Mouse (Mus musculus) heart, postnatal 0 days (tissue): ENCODE results near the gene Tmem56. TPM values are rescaled to one million over a fixed set of nuclear protein-coding genes. Genes with fewer than 3 reads are reported as not detected.

Experiments used
- ATAC-seq: fragments of 200-750 bp; cut with Nextera tagmentation; 2 replicates; pipeline ENCODE4 v1.8.0; 2017; ENCODE audit warnings: low read depth, moderate number of reproducible peaks, moderate library complexity; ENCODE audit not compliant: insufficient read depth
- DNase-seq: peaks from one replicate; pipeline ENCODE4 v3.0.0-alpha.2; 2016; ENCODE audit warnings: low spot score
- H3K27ac ChIP-seq: fragments of 300-500 bp; sonication (generic); 2 replicates; pipeline ENCODE4 v1.5.1; 2014; ENCODE audit warnings: low read depth, mild to moderate bottlenecking
- H3K27me3 ChIP-seq: fragments of 300-500 bp; sonication (generic); 2 replicates; pipeline ENCODE4 v1.6.1; 2014; ENCODE audit warnings: low read length, mixed read lengths; ENCODE audit not compliant: control insufficient read depth, insufficient read depth
- H3K36me3 ChIP-seq: fragments of 300-500 bp; sonication (generic); replicated peaks from 2 replicates; pipeline ENCODE4 v1.6.1; 2014; ENCODE audit warnings: low read length, mixed read lengths; ENCODE audit not compliant: control insufficient read depth, insufficient read depth
- H3K4me1 ChIP-seq: fragments of 300-500 bp; sonication (generic); 2 replicates; pipeline ENCODE4 v1.6.1; 2014; ENCODE audit warnings: antibody characterized with exemption; ENCODE audit not compliant: control insufficient read depth, insufficient read depth
- H3K4me2 ChIP-seq: fragments of 300-500 bp; sonication (generic); 2 replicates; pipeline ENCODE4 v1.6.1; 2014; ENCODE audit warnings: low read depth, mild to moderate bottlenecking, low read length, moderate library complexity
- H3K4me3 ChIP-seq: fragments of 300-500 bp; sonication (generic); 2 replicates; pipeline ENCODE4 v1.5.1; 2014; ENCODE audit warnings: low read depth, low read length
- H3K9ac ChIP-seq: fragments of 300-500 bp; sonication (generic); replicated peaks from 2 replicates; pipeline ENCODE4 v1.6.1; 2014; ENCODE audit warnings: low read depth, low read length, mixed read lengths
- H3K9me3 ChIP-seq: fragments of 300-500 bp; sonication (generic); replicated peaks from 2 replicates; pipeline ENCODE4 v1.6.1; 2016; ENCODE audit warnings: low read length; ENCODE audit not compliant: control insufficient read depth
- CTCF ChIP-seq: IDR thresholded peaks from 2 replicates; pipeline ENCODE4 v1.5.1; 2016; ENCODE audit warnings: antibody characterized with exemption, control low read depth, low read depth
- EP300 ChIP-seq: IDR thresholded peaks from 2 replicates; pipeline ENCODE4 v1.6.1; 2016; ENCODE audit warnings: antibody characterized with exemption, low read depth
- WGBS: fragments of 180-500 bp; shearing (Covaris S2); extraction: QIAGEN DNeasy Blood & Tissue Kit; methylation state at CpG from one replicate; pipeline ENCODE4 v1.1.7; 2014; 5-methylcytosine and 5-hydroxymethylcytosine counted together
- polyA plus RNA-seq: library from polyadenylated mRNA; unstranded; fragments of >200 nt; fragmentation: Nextera tagmentation; extraction: Ambion mirVana; gene quantifications from 2 replicates; pipeline ENCODE4 v1.2.1, GENCODE M21; 2015
- total RNA-seq: library from RNA; depleted of rRNA; stranded (reverse); fragments of >200 nt; gene quantifications from 2 replicates; pipeline ENCODE4 v1.2.3, GENCODE M21; 2014; ENCODE audit warnings: low replicate concordance

Gene Tmem56
- total and polyA plus RNA-seq, 2 experiments from 2014 or later, result 0.36 to 4.4 TPM

GRCm38 (mm10) chr3:121319906-121320305 lies 37.0 kb upstream of the Tmem56 start:
- H3K4me1 ChIP-seq, result no peaks in the 10 kb centered on the region
- no peak overlapping the region for H3K4me3 ChIP-seq
- no peak for DNase-seq
- no peak for TF ChIP-seq CTCF
- no peak for TF ChIP-seq EP300
- no peaks in the 10 kb centered on the region; the same call in 1 of the 2 replicates for H3K9me3 ChIP-seq
- H3K9ac ChIP-seq, result no peak overlapping the region
- no peaks in the 10 kb centered on the region for H3K27me3 ChIP-seq
- H3K4me2 ChIP-seq, result no peak overlapping the region
- 91% methylated on average over 6 of the region's 6 CpGs for WGBS
- H3K36me3 ChIP-seq, result peaks cover 26% of the 10 kb centered on the region
- no peak overlapping the region for H3K27ac ChIP-seq
- ATAC-seq, result no peak

- no peaks in the 10 kb centered on the region for H3K9me3 ChIP-seq
- no peak overlapping the region for H3K4me2 ChIP-seq
- no peaks in the 10 kb centered on the region for H3K27me3 ChIP-seq
- no peaks in the 10 kb centered on the region for H3K4me1 ChIP-seq
- no peak overlapping the region for H3K9ac ChIP-seq
- no peak for TF ChIP-seq CTCF
- TF ChIP-seq EP300, result no peak
- H3K4me3 ChIP-seq, result no peak overlapping the region
- peaks cover 6% of the 10 kb centered on the region; the same call in 1 of the 2 replicates for H3K36me3 ChIP-seq
- 96% methylated on average over 7 of the region's 7 CpGs for WGBS
- DNase-seq (no peak), ATAC-seq (no peak)
- H3K27ac ChIP-seq, result no peak overlapping the region
These were observed 32.6 kb upstream of the Tmem56 start for GRCm38 (mm10) chr3:121315498-121315897.

GRCm38 (mm10) chr3:121314149-121314548 lies 31.3 kb upstream of the Tmem56 start:
- Histone ChIP-seq H3K9ac (no peak overlapping the region), H3K4me1 (no peaks in the 10 kb centered on the region), H3K4me3 (no peak overlapping the region), H3K9me3 (no peaks in the 10 kb centered on the region), H3K4me2 (no peak overlapping the region), H3K27me3 (no peaks in the 10 kb centered on the region), H3K36me3 (peaks cover 6% of the 10 kb centered on the region; the same call in 1 of the 2 replicates), H3K27ac (no peak overlapping the region)
- WGBS, result 82% methylated on average over 6 of the region's 6 CpGs
- TF ChIP-seq EP300, result no peak
- TF ChIP-seq CTCF, result no peak
- ATAC-seq, result no peak
- no peak for DNase-seq

- H3K4me1 ChIP-seq, result no peaks in the 10 kb centered on the region
- WGBS, result 83% methylated on average over 9 of the region's 9 CpGs
- no peaks in the 10 kb centered on the region for H3K27me3 ChIP-seq
- DNase-seq (no peak), ATAC-seq (no peak)
- H3K9me3 ChIP-seq, result no peaks in the 10 kb centered on the region
- no peak overlapping the region for H3K4me3 ChIP-seq
- H3K4me2 ChIP-seq, result no peak overlapping the region
- peaks cover 6% of the 10 kb centered on the region; the same call in 1 of the 2 replicates for H3K36me3 ChIP-seq
- no peak overlapping the region for H3K9ac ChIP-seq
- H3K27ac ChIP-seq, result peak overlapping the region; percentile 31; the same call in 1 of the 2 replicates
- TF ChIP-seq EP300 (no peak), CTCF (no peak)
These were observed 30.1 kb upstream of the Tmem56 start for GRCm38 (mm10) chr3:121312979-121313378.

GRCm38 (mm10) chr3:121312426-121312825 lies 29.5 kb upstream of the Tmem56 start:
- WGBS, result 72% methylated on average over 6 of the region's 6 CpGs

More at GRCm38 (mm10) chr3:121312426-121312825, 29.5 kb upstream of the Tmem56 start:
- Histone ChIP-seq H3K4me1 (no peaks in the 10 kb centered on the region), H3K27ac (peak overlapping the region; percentile 31; the same call in 1 of the 2 replicates), H3K36me3 (peaks cover 6% of the 10 kb centered on the region; the same call in 1 of the 2 replicates), H3K4me3 (no peak overlapping the region), H3K4me2 (no peak overlapping the region), H3K27me3 (no peaks in the 10 kb centered on the region), H3K9ac (no peak overlapping the region), H3K9me3 (no peaks in the 10 kb centered on the region)
- DNase-seq (no peak), ATAC-seq (no peak)
- TF ChIP-seq EP300, result no peak
- no peak for TF ChIP-seq CTCF
